Mouse (Mus musculus): ENCODE data around the gene Mcur1. TPM values are rescaled to one million over a fixed set of nuclear protein-coding genes. Genes with fewer than 3 reads are reported as not detected.

The Mcur1 gene
- polyA plus RNA-seq (2012; rRNA removed) = 23.2 and 24.3 TPM in 2 replicates

DNA sequence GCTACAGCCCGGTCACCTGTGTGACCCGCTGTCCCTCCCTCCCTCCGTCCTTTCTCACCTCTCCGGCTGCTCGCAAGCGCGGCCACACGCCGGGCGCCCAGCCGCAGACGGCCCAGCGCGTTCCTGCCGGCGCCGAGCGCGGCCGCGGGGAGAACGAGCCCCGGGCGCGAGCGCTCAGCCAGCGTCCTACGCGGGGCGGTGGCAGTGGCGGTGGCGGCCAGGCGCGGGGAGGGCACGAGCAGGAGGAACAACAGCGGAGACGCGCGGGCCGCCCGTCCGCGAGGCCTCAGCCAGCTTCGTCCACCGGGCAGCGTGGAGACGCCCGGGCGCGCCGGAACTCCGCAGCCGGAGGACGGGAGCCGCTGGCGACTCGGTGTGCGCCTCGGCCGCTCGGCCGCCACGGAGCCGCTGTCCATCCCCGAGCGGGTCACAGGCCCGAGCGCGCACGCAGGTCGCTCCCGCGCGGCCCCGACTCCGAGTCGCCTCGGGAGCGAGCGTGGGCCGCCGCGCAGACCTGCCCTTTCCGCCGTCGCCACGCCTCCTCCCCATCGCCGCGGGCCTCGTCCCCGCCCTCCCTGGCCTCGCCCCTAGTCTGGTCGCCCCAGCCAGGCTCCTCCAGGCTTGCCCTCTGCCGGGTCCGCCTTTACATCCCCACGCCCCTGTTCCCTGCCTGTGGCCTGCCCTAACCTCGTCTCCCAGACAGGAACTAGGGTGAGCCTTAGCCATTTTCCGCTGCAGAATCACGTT, at the start of gene Mcur1:
Gene Mcur1 (minus strand): TSS at position 481 of the 747 bp plus-strand sequence.
- under 1% methylated on average over 100 of the region's 100 CpGs for WGBS
- peak; percentile 93 for DNase-seq
- peaks cover 7% of the 10 kb centered on the region for H3K4me1 ChIP-seq (ENCODE audit: control insufficient read depth, insufficient read depth, low read length)
- peak; percentile 81; the same call in 1 of the 2 replicates for TF ChIP-seq POLR2A (IDR thresholded peaks at IDR 0.05; ENCODE audit: borderline replicate concordance, extremely low read depth, low read depth, low read length)
- TF ChIP-seq CTCF (IDR thresholded peaks at IDR 0.05; ENCODE audit: insufficient read depth, low read length) = no peak
- H3K4me3 ChIP-seq (replicated peaks; ENCODE audit: extremely low read depth, low read depth, low read length) = peak within 1 kb of the TSS; percentile 95

DNA sequence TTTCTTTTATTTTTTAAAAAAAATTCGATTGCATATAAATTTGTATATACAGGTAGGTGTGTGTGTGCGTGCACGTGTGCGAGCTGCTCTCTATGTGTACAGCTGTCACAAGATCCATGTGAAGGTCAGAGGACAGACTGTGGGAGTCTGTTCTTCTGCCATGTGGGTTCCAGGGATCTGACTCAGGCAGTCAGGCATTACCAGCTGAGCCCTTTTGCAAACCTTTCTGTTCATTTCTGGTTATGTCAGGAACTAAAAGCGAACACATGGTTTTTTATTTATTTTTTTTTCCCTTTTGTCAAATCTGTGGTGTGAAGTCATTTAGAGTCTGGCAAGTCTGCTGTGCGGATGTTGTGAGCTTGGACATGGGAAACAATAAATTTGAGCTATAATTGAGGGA, 48.9 kb upstream of the Mcur1 start:
- whole genome bisulfite sequencing = 82% methylated on average over 6 of the region's 6 CpGs

GRCm38 (mm10) chr13:43603042-43603441, 43.1 kb upstream of the Mcur1 start:
- TF ChIP-seq POLR2A (IDR thresholded peaks at IDR 0.05; ENCODE audit: borderline replicate concordance, extremely low read depth, low read depth, low read length) (no peak), CTCF (IDR thresholded peaks at IDR 0.05; ENCODE audit: insufficient read depth, low read length) (no peak)
- no peak overlapping the region for H3K4me3 ChIP-seq (replicated peaks; ENCODE audit: extremely low read depth, low read depth, low read length)
- no peaks in the 10 kb centered on the region for H3K4me1 ChIP-seq (ENCODE audit: control insufficient read depth, insufficient read depth, low read length)
- DNase-seq = no peak
- WGBS = 58% methylated on average over 13 of the region's 13 CpGs

More for the DNA sequence above, 48.9 kb upstream of the Mcur1 start:
- no peak for DNase-seq
- TF ChIP-seq CTCF (IDR thresholded peaks at IDR 0.05; ENCODE audit: insufficient read depth, low read length) (no peak), POLR2A (IDR thresholded peaks at IDR 0.05; ENCODE audit: borderline replicate concordance, extremely low read depth, low read depth, low read length) (no peak)
- H3K4me3 ChIP-seq (replicated peaks; ENCODE audit: extremely low read depth, low read depth, low read length) = no peak overlapping the region
- no peaks in the 10 kb centered on the region for H3K4me1 ChIP-seq (ENCODE audit: control insufficient read depth, insufficient read depth, low read length)

DNA sequence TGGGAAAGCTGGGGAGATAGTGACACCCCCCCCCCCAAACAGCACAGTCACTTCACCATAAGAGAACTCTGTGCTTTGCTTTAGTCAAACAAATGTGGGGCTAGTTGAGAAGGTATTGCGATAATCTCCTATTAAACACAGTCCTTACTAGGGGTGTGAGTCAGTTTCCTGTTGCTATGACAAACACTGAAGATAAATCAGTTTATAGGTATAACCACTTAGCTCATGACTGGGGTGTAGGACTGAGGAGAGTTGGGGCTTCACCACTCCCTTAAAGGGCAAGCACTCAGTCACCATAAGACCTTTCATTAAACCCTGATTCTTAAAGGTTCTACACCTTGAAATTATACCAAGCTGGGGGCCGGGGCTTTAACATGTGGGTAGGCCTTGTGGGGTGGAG, 42.4 kb upstream of the Mcur1 start:
- no peak overlapping the region for H3K4me3 ChIP-seq (replicated peaks; ENCODE audit: extremely low read depth, low read depth, low read length)
- H3K4me1 ChIP-seq (ENCODE audit: control insufficient read depth, insufficient read depth, low read length) = no peaks in the 10 kb centered on the region
- no peak for TF ChIP-seq POLR2A (IDR thresholded peaks at IDR 0.05; ENCODE audit: borderline replicate concordance, extremely low read depth, low read depth, low read length)
- TF ChIP-seq CTCF (IDR thresholded peaks at IDR 0.05; ENCODE audit: insufficient read depth, low read length) = no peak
- 70% methylated on average over 2 of the region's 2 CpGs for WGBS
- no peak for DNase-seq

DNA sequence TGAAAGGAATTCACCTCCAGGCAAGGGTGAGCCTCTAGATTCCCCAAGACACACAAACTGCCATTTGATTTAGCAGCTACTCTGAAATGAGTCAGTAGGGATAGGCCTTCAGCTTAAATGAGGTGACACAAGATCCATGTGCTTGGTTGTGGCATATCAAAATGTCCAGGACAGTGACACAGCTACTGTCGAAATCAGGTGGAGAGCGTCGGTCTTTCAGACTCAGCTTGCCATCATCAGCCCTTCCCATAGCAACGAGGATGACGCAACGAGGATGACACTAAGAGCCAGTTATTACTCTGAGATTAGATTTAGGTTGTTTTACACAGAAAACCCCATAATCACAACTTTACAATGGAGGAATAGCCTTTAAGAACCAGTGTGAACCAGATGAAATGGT, 41.0 kb upstream of the Mcur1 start:
- TF ChIP-seq CTCF (IDR thresholded peaks at IDR 0.05; ENCODE audit: insufficient read depth, low read length) (no peak), POLR2A (IDR thresholded peaks at IDR 0.05; ENCODE audit: borderline replicate concordance, extremely low read depth, low read depth, low read length) (no peak)
- no peak overlapping the region for H3K4me3 ChIP-seq (replicated peaks; ENCODE audit: extremely low read depth, low read depth, low read length)
- H3K4me1 ChIP-seq (ENCODE audit: control insufficient read depth, insufficient read depth, low read length) = no peaks in the 10 kb centered on the region
- DNase-seq = no peak
- 88% methylated on average over 6 of the region's 6 CpGs for WGBS

DNA sequence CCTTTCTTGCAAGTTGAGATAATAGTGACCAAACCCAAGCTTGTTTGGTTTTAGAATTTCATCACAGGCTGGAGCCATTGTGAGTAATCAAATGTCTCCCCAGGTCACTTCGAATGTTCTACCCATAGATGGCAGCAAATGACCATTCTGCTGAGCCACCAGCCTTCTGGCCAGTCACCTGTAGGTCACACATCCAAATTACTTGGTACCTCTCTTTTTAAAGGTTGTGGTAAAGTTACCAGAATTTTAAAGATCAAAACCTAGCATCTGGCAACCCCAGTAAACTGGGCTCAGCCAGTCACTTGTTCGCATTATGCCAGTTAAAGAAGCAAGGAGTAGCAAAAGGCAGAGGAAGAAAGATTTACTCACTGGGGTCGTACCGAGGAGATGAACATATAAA, 35.9 kb upstream of the Mcur1 start:
- Histone ChIP-seq H3K4me3 (replicated peaks; ENCODE audit: extremely low read depth, low read depth, low read length) (no peak overlapping the region), H3K4me1 (ENCODE audit: control insufficient read depth, insufficient read depth, low read length) (no peaks in the 10 kb centered on the region)
- WGBS = 66% methylated on average over 4 of the region's 4 CpGs
- DNase-seq = peak; percentile 18
- TF ChIP-seq CTCF (IDR thresholded peaks at IDR 0.05; ENCODE audit: insufficient read depth, low read length) (peak; percentile 84), POLR2A (IDR thresholded peaks at IDR 0.05; ENCODE audit: borderline replicate concordance, extremely low read depth, low read depth, low read length) (no peak)

GRCm38 (mm10) chr13:43592681-43593068, 32.7 kb upstream of the Mcur1 start:
- TF ChIP-seq CTCF (IDR thresholded peaks at IDR 0.05; ENCODE audit: insufficient read depth, low read length) (no peak), POLR2A (IDR thresholded peaks at IDR 0.05; ENCODE audit: borderline replicate concordance, extremely low read depth, low read depth, low read length) (no peak)
- no peak for DNase-seq
- peak overlapping the region; percentile 27 for H3K4me3 ChIP-seq (replicated peaks; ENCODE audit: extremely low read depth, low read depth, low read length)
- H3K4me1 ChIP-seq (ENCODE audit: control insufficient read depth, insufficient read depth, low read length) = no peaks in the 10 kb centered on the region
- WGBS = 48% methylated on average over 8 of the region's 8 CpGs

DNA sequence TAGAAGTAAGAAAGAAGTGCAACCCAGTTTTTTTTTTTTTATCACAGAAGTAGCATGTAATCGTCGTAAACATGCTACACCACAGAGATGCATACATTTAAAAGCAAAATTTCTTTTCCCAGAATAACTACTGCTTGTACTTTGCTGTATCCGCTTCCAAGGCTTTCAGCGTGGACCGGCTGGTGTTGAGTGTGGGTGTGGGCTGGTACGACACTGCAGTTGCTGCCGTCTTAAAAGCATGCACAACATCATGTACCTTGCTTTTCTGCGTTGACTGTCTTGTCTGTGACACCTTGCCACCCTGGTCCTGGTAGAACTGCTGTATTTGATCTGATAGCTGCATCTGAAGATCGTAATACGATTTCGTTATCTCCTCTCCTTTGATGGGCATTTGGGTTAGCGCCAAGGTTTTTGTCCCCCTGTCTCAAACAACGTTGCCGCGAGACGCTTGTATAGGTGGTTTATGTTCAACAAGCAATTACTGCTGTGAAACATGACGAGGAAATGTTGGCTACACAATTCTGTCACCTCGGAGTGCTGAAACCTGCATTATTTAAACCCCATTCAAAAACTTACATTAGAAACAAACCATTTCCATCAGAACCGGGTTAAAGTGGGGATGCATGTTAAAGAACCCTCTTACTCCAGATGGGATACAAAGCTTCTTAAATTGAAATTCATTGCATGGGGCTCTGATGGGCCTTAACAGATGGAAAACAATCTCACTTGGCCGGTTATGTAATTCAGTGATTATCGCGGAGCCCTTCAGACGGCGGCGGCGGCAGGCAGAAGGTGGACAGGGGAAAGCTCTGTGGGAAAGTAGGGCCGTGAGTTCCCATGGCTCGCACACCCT, 32.1 kb upstream of the Mcur1 start:
- peak overlapping the region; percentile 27 for H3K4me3 ChIP-seq (replicated peaks; ENCODE audit: extremely low read depth, low read depth, low read length)
- 64% methylated on average over 28 of the region's 28 CpGs for WGBS
- no peak for TF ChIP-seq CTCF (IDR thresholded peaks at IDR 0.05; ENCODE audit: insufficient read depth, low read length)
- no peak for TF ChIP-seq POLR2A (IDR thresholded peaks at IDR 0.05; ENCODE audit: borderline replicate concordance, extremely low read depth, low read depth, low read length)
- H3K4me1 ChIP-seq (ENCODE audit: control insufficient read depth, insufficient read depth, low read length) = no peaks in the 10 kb centered on the region
- DNase-seq = peak; percentile 21
